Mouse (Mus musculus) C2C12 (cell line): ENCODE results near the gene Vstm2l. TPM values are rescaled to one million over a fixed set of nuclear protein-coding genes. Genes with fewer than 3 reads are reported as not detected.

ENCODE experiments used
- H3K27me3 ChIP-seq: one replicate; pipeline ENCODE4 v1.6.1; 2011; ENCODE audit not compliant: control insufficient read depth, insufficient read depth, insufficient read length
- H3K36me3 ChIP-seq: one replicate; pipeline ENCODE4 v1.6.1; 2011; ENCODE audit not compliant: control insufficient read depth, insufficient read depth
- H3K4me3 ChIP-seq: one replicate; pipeline ENCODE4 v1.5.1; 2011; ENCODE audit warnings: mild to moderate bottlenecking, control low read depth; ENCODE audit not compliant: poor library complexity, insufficient read depth, severe bottlenecking
- H3K79me2 ChIP-seq: one replicate; pipeline ENCODE4 v1.6.1; 2011; ENCODE audit not compliant: control insufficient read depth, insufficient read depth
- H3K79me3 ChIP-seq: one replicate; pipeline ENCODE4 v1.6.1; 2011; ENCODE audit warnings: low read depth, control low read depth
- H3ac ChIP-seq: one replicate; pipeline ENCODE3; 2011; ENCODE audit warnings: low read depth; ENCODE audit not compliant: control insufficient read depth, insufficient read length
- CEBPB ChIP-seq: IDR thresholded peaks from one replicate; pipeline ENCODE4 v1.6.1; 2011; ENCODE audit warnings: low read depth, mild to moderate bottlenecking, control low read depth, moderate library complexity
- CTCF ChIP-seq: IDR thresholded peaks from one replicate; pipeline ENCODE4 v1.5.1; 2011; ENCODE audit not compliant: control insufficient read depth, insufficient read depth, insufficient read length
- FOSL1 ChIP-seq: IDR thresholded peaks from one replicate; pipeline ENCODE4 v1.8.0; 2011; ENCODE audit warnings: mild to moderate bottlenecking, low read length; ENCODE audit not compliant: poor library complexity, insufficient read depth, severe bottlenecking
- MAX ChIP-seq: IDR thresholded peaks from one replicate; pipeline ENCODE4 v1.6.1; 2011; ENCODE audit warnings: mild to moderate bottlenecking, control low read depth
- MYOD1 ChIP-seq: IDR thresholded peaks from one replicate; pipeline ENCODE4 v1.6.1; 2011; ENCODE audit warnings: low read depth; ENCODE audit not compliant: control insufficient read depth, insufficient read length
- MYOG ChIP-seq: IDR thresholded peaks from one replicate; pipeline ENCODE4 v1.6.1; 2011; ENCODE audit not compliant: control insufficient read depth, insufficient read length; ENCODE audit errors: extremely low read depth
- USF1 ChIP-seq: IDR thresholded peaks from one replicate; pipeline ENCODE4 v1.6.1; 2011; ENCODE audit warnings: low read depth, mild to moderate bottlenecking, control low read depth, moderate library complexity
- long read RNA-seq, 2 experiments: library from polyadenylated mRNA; unstranded; transcript quantifications; one replicate each; pipeline ENCODE4 v2.0.0; 2019 to 2020
- polyA plus RNA-seq: library from polyadenylated mRNA; unstranded; fragments of >200 nt; fragmentation: generic; extraction: Trizol; gene quantifications from one replicate; pipeline ENCODE4 v1.2.1, GENCODE M21; 2012; ENCODE audit warnings: missing spikeins

Gene Vstm2l
- polyA plus RNA-seq: not detected
- long read RNA-seq, experiment 1: 0 reads
- long read RNA-seq, experiment 2: 0 reads

DNA sequence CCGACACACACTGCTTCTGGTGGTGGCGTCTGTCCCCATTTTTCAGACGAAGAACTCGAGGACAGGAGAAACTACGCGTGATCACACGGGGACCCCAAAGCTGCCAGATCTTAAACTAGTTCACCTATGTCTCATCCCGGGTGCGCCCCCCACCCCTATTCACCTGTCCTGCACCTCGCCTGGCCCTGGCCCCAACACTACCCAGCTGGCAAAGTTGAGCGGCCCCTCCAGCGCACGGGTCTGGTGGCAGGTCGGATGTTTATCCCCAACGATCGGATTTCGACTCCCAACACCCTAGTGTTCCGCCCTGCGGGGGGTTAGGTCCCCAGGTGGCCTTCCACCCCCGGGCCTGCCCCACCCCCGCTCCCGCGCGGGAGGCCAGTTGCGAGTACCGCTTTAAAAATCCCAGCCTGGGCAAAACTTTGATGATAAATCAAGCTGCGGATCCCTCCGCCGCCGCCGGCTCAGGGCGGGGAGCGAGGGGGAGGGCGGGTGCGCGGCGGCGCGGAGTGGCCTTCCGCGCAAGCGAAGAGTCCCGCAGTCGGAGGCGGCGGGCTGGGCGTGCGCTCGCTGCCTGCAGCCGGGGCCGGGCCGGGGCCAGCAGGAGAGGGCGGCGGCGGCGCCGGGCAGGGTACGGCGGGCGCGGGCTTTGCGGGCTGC lies at the start of gene Vstm2l:
Gene Vstm2l (plus strand): TSS at position 549 of the 660 bp plus-strand sequence.
- no peaks in the 10 kb centered on the region for H3K79me3 ChIP-seq
- no peak within 1 kb of the TSS for H3K4me3 ChIP-seq
- no peak for TF ChIP-seq MAX
- no peak for TF ChIP-seq MYOD1
- no peak for TF ChIP-seq CEBPB
- no peak for TF ChIP-seq FOSL1
- TF ChIP-seq USF1: no peak
- TF ChIP-seq MYOG: no peak
- peaks cover 29% of the 10 kb centered on the region for H3K27me3 ChIP-seq
- no peaks in the 10 kb centered on the region for H3K79me2 ChIP-seq
- H3K36me3 ChIP-seq: no peaks in the 10 kb centered on the region
- H3ac ChIP-seq: no peak within 1 kb of the TSS

DNA sequence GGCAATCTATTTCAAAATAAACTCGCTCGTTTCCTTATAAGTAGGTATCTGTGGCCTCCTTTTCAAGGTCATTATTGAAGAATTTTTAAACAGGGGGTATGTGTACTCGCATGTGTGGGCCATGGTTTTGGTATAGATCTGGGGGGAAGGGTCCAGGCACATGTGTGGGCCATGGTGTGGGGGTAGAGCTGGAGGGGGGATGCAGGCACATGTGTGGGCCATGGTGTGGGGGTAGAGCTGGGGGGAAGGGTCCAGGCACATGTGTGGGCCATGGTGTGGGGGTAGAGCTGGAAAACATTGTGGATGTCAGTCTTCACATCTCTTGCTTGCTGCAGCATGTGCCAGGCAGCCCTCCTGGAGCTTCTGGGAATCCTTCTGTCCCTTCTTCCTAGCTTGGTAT lies 47.3 kb upstream of the Vstm2l start:
- TF ChIP-seq MYOD1: no peak
- no peak for TF ChIP-seq CEBPB
- no peak for TF ChIP-seq FOSL1
- TF ChIP-seq CTCF: no peak
- TF ChIP-seq USF1: no peak
- no peak for TF ChIP-seq MYOG
- no peak for TF ChIP-seq MAX
- Histone ChIP-seq H3K79me2 (no peaks in the 10 kb centered on the region), H3K36me3 (no peaks in the 10 kb centered on the region), H3K27me3 (no peaks in the 10 kb centered on the region), H3K79me3 (no peaks in the 10 kb centered on the region), H3K4me3 (no peak overlapping the region), H3ac (no peak overlapping the region)

DNA sequence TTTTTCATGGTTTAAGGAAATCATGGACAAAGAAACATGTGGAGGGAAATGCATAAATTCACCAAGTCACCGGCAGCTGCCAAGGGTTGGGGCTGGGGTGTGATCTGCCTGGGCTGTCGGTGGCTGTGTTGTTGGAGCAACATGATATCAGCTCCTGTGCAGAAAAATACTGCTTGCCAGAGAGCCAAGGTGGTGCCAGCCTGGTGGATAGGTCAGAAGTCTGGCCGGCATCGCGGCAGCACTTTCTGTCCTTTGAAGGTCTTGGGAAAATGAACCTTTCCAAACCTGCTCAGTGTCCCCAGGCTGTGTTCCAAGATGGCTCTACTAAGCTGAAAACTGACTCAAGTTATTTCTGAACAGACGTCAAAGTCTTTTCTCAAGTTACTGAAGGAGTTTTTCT lies 44.2 kb upstream of the Vstm2l start:
- Histone ChIP-seq H3K79me2 (no peaks in the 10 kb centered on the region), H3K27me3 (no peaks in the 10 kb centered on the region), H3K36me3 (no peaks in the 10 kb centered on the region), H3K4me3 (no peak overlapping the region), H3ac (no peak overlapping the region), H3K79me3 (no peaks in the 10 kb centered on the region)
- no peak for TF ChIP-seq FOSL1
- no peak for TF ChIP-seq CTCF
- no peak for TF ChIP-seq MYOD1
- no peak for TF ChIP-seq CEBPB
- no peak for TF ChIP-seq USF1
- TF ChIP-seq MYOG: no peak
- no peak for TF ChIP-seq MAX

DNA sequence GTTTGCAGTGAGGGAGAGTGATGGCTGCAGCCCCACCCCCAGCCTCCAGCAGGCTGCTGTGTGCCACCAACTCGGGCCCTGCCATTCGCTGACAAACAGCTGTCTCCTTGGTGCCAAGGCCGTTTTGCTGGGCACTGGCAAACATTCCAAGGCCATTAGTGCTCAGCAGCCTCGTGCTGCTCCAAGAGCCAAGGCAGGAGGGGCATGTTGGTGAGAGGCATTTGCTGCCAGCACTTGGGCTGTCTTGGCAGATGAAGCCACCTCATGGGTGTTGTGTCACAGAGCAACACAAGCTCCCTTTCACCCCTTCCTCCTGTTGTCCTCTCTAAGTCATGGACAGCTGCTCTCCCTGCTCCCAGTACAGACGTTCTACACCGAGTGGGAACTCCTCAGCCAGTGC lies 41.2 kb upstream of the Vstm2l start:
- Histone ChIP-seq H3K27me3 (no peaks in the 10 kb centered on the region), H3K79me2 (no peaks in the 10 kb centered on the region), H3K79me3 (no peaks in the 10 kb centered on the region), H3K36me3 (peaks cover 4% of the 10 kb centered on the region), H3K4me3 (no peak overlapping the region), H3ac (no peak overlapping the region)
- no peak for TF ChIP-seq CTCF
- no peak for TF ChIP-seq FOSL1
- TF ChIP-seq MYOG: no peak

DNA sequence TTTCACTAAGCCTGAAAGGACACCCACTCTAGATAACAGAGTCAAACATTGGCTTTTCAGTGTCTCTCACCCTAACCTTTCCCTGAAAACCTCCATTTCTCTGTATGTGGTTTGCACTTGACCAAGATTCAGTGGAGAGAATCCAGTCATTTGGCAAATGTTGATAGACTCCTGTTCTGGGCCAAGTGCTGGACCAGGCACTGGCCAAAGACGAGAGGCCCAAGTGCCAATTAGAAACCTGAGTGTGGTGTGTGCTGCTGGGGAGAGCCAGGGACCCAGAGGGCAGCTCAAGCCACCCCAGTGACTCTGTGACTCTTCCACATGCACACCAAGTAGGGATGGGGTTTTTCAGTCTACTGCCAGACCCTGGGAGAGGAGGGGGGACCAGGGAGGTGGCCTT lies 40.8 kb upstream of the Vstm2l start:
- Histone ChIP-seq H3K4me3 (no peak overlapping the region), H3ac (no peak overlapping the region), H3K79me2 (no peaks in the 10 kb centered on the region), H3K36me3 (peaks cover 4% of the 10 kb centered on the region), H3K79me3 (no peaks in the 10 kb centered on the region), H3K27me3 (no peaks in the 10 kb centered on the region)
- no peak for TF ChIP-seq CEBPB

DNA sequence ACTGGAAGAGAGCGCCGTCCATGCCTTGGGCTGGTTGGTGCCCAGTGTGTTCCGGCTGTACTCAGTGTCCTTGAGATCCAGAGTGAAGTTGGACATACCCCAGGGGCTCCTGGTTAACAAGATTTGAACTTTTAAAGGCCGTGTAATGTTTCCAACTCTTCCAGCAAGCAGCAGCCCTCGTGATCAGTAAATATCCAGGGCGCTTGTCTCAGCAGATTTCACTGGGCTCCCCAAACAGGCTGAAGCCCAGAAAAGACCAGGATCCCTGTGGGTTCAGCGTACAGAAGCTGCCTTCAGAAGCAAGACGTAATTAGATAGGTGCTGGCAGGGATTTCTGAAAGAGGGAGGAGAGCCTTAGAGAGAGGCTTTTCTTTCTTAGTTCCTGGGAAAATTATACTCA lies 39.3 kb upstream of the Vstm2l start:
- peaks cover 4% of the 10 kb centered on the region for H3K36me3 ChIP-seq
- no peaks in the 10 kb centered on the region for H3K79me2 ChIP-seq
- TF ChIP-seq MAX (no peak), MYOG (no peak), CTCF (no peak), CEBPB (no peak), USF1 (no peak), MYOD1 (no peak), FOSL1 (no peak)
- H3K27me3 ChIP-seq: no peaks in the 10 kb centered on the region
- no peak overlapping the region for H3ac ChIP-seq
- no peak overlapping the region for H3K4me3 ChIP-seq
- H3K79me3 ChIP-seq: no peaks in the 10 kb centered on the region

DNA sequence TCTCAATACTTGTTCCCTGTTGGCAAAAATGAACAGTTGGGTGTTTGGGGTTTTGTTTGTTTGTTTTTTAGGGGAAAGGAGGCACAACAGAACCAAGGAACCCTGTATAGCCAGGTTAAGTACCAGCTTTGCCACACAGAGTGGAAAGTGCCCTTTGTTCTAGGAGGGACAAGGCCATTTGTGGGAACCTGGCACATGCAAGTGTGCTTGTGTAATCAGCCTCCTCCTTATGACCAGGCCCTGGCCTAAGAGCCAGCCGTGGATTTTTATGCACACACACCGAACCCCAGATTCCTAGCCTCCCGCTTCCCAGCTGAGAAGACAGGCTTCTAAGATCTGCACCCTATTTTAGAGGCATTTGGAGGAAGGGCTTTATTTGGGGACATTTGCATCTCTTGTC lies 37.1 kb upstream of the Vstm2l start:
- Histone ChIP-seq H3K79me3 (no peaks in the 10 kb centered on the region), H3K79me2 (no peaks in the 10 kb centered on the region), H3ac (no peak overlapping the region), H3K4me3 (no peak overlapping the region), H3K36me3 (peaks cover 4% of the 10 kb centered on the region), H3K27me3 (no peaks in the 10 kb centered on the region)
- TF ChIP-seq CEBPB: no peak
